Mouse (Mus musculus) midbrain, embryonic 14.5 days (tissue): Measurements from ENCODE around the gene Snupn. TPM values are rescaled to one million over a fixed set of nuclear protein-coding genes. Genes with fewer than 3 reads are reported as not detected.

Experiments
- ATAC-seq: fragments of 200-750 bp; cut with Nextera tagmentation; 2 replicates; pipeline ENCODE4 v1.8.0; 2017; ENCODE audit warnings: moderate number of reproducible peaks, moderate library complexity; ENCODE audit not compliant: low FRiP score, low TSS enrichment
- DNase-seq: peaks from one replicate; pipeline ENCODE4 v3.0.0-alpha.2; 2015
- H3K27ac ChIP-seq: fragments of 300-500 bp; sonication (generic); replicated peaks from 2 replicates; pipeline ENCODE4 v1.5.1; 2014; ENCODE audit warnings: mild to moderate bottlenecking, low read depth, low read length, moderate library complexity
- H3K27me3 ChIP-seq: fragments of 300-500 bp; sonication (generic); 2 replicates; pipeline ENCODE4 v1.6.1; 2014; ENCODE audit warnings: low read length, control low read depth, mixed read lengths; ENCODE audit not compliant: control insufficient read depth, insufficient read depth
- H3K36me3 ChIP-seq: fragments of 300-500 bp; sonication (generic); 2 replicates; pipeline ENCODE4 v1.6.1; 2014; ENCODE audit warnings: low read length, control low read depth; ENCODE audit not compliant: control insufficient read depth, insufficient read depth
- H3K4me1 ChIP-seq: fragments of 300-500 bp; sonication (generic); 2 replicates; pipeline ENCODE4 v1.6.1; 2014; ENCODE audit warnings: mild to moderate bottlenecking, antibody characterized with exemption, low read length, control low read depth; ENCODE audit not compliant: control insufficient read depth, insufficient read depth
- H3K4me2 ChIP-seq: fragments of 300-500 bp; sonication (generic); 2 replicates; pipeline ENCODE4 v1.6.1; 2014; ENCODE audit warnings: mild to moderate bottlenecking, low read length, moderate library complexity
- H3K4me3 ChIP-seq: fragments of 300-500 bp; sonication (generic); replicated peaks from 2 replicates; pipeline ENCODE4 v1.5.1; 2014; ENCODE audit warnings: low read depth, low read length
- H3K9ac ChIP-seq: fragments of 300-500 bp; sonication (generic); replicated peaks from 2 replicates; pipeline ENCODE4 v1.6.1; 2014; ENCODE audit warnings: mild to moderate bottlenecking, low read length, moderate library complexity
- H3K9me3 ChIP-seq: fragments of 300-500 bp; sonication (generic); 2 replicates; pipeline ENCODE4 v1.6.1; 2016; ENCODE audit warnings: low read length, control low read depth, mixed read lengths; ENCODE audit not compliant: control insufficient read depth
- WGBS: fragments of 180-500 bp; shearing (Covaris S2); extraction: QIAGEN DNeasy Blood & Tissue Kit; methylation state at CpG from one replicate; pipeline ENCODE4 v1.1.7; 2014; 5-methylcytosine and 5-hydroxymethylcytosine counted together
- polyA plus RNA-seq: library from polyadenylated mRNA; unstranded; fragments of >200 nt; fragmentation: Nextera tagmentation; extraction: Ambion mirVana; gene quantifications from 2 replicates; pipeline ENCODE4 v1.2.1, GENCODE M21; 2014

Gene Snupn
- polyA plus RNA-seq, 1 experiment from 2014 or later = 22.8 TPM

GRCm38 (mm10) chr9:56926387-56926786 lies 24.3 kb upstream of the Snupn start:
- no peaks in the 10 kb centered on the region; the same call in 1 of the 2 replicates for H3K27me3 ChIP-seq
- H3K4me2 ChIP-seq = peak overlapping the region; percentile 79
- 87% methylated on average over 10 of the region's 10 CpGs for WGBS
- no peak overlapping the region for H3K27ac ChIP-seq
- H3K9me3 ChIP-seq = no peaks in the 10 kb centered on the region
- no peak overlapping the region for H3K9ac ChIP-seq
- DNase-seq (no peak), ATAC-seq (no peak)
- no peak overlapping the region for H3K4me3 ChIP-seq
- no peaks in the 10 kb centered on the region for H3K36me3 ChIP-seq
- H3K4me1 ChIP-seq = peaks cover 27% of the 10 kb centered on the region

GRCm38 (mm10) chr9:56927191-56928012 lies 23.3 kb upstream of the Snupn start:
- Histone ChIP-seq H3K27me3 (no peaks in the 10 kb centered on the region; the same call in 1 of the 2 replicates), H3K9ac (peak overlapping the region; percentile 55), H3K36me3 (no peaks in the 10 kb centered on the region), H3K4me3 (peak overlapping the region; percentile 52), H3K9me3 (no peaks in the 10 kb centered on the region), H3K4me1 (peaks cover 27% of the 10 kb centered on the region), H3K27ac (peak overlapping the region; percentile 66; the same call in 1 of the 2 replicates), H3K4me2 (peak overlapping the region; percentile 79)
- under 1% methylated on average over 35 of the region's 35 CpGs for WGBS
- no peak for ATAC-seq
- DNase-seq = peak; percentile 55

DNA sequence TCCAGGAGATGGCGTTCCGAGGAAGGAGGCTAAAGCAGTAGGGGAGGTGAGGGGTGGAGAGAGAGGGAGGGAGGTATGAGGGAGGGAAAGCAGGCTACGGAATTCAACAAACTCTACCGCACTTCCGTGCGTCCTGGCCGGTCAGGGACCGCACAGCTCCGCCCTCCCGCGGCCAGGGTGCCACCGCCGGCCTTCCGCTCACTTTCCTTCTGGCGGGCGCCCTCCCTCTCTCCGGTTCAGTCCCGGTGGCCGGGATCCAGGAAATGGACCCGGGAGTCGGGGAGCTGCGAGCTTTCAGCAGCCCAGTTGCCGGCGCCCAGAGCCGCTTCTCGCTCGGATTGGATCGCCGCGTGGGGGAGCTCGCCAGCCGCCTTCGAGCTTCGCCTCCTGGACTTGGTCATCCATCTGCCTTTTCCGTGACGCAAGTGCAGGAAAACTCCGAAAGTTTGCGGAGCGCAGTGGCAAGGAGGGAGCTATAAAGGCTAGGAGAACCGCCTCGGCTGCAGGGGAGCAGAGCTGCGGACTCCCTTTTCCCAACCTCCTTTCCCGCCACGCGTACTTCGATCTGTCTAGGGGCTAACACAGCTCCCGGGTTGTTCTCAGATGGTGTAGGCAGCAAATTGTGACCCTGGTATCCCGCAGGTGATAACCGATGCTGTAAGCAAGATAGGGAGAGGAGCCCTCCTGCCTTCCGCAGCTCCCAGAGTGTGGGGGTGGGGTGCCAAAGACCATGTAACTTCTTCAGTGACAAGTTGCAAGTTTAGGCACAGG lies 22.5 kb upstream of the Snupn start, which contains the start of gene Snx33:
TSS of gene Snx33 (minus strand) at position 331 of the 771 bp plus-strand sequence.
- peaks cover 27% of the 10 kb centered on the region for H3K4me1 ChIP-seq
- WGBS = under 1% methylated on average over 50 of the region's 50 CpGs
- peak; percentile 91 for DNase-seq

DNA sequence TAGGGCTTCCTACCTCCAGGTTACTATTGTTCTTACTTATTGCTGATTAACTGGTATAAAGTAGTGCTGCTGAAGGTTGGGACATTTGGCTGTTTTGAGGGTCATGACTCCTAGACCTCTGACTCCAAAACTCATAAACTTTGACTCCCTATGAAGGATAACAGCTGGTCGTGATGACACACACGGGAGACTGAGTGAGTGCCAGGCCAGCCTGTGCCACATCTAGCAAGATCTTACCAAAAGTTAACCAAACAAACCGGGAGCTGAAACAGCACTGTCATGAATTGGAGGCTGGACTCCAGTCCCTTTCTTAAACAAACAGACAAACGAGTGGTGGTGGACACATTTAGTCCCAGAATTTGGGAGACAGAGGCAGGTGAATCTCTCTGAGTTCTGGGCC lies 21.2 kb upstream of the Snupn start:
- no peak overlapping the region for H3K9ac ChIP-seq
- H3K36me3 ChIP-seq = no peaks in the 10 kb centered on the region
- no peak for DNase-seq
- no peak for ATAC-seq
- 75% methylated on average over 4 of the region's 4 CpGs for WGBS
- H3K4me2 ChIP-seq = no peak overlapping the region
- H3K27me3 ChIP-seq = no peaks in the 10 kb centered on the region; the same call in 1 of the 2 replicates
- H3K4me1 ChIP-seq = peaks cover 20% of the 10 kb centered on the region
- H3K9me3 ChIP-seq = no peaks in the 10 kb centered on the region
- no peak overlapping the region for H3K27ac ChIP-seq
- H3K4me3 ChIP-seq = no peak overlapping the region

More for the DNA sequence above, 22.5 kb upstream of the Snupn start, which contains the start of gene Snx33:
- H3K27ac ChIP-seq = peak within 1 kb of the TSS; percentile 66
- H3K36me3 ChIP-seq = no peaks in the 10 kb centered on the region
- H3K27me3 ChIP-seq = no peaks in the 10 kb centered on the region; the same call in 1 of the 2 replicates
- H3K9ac ChIP-seq = peak within 1 kb of the TSS; percentile 55
- H3K4me2 ChIP-seq = peak within 1 kb of the TSS; percentile 79
- H3K4me3 ChIP-seq = peak within 1 kb of the TSS; percentile 52
- peak; percentile 83 for ATAC-seq
- H3K9me3 ChIP-seq = no peaks in the 10 kb centered on the region

GRCm38 (mm10) chr9:56930556-56930955 lies 20.1 kb upstream of the Snupn start:
- no peak overlapping the region for H3K4me3 ChIP-seq
- no peaks in the 10 kb centered on the region for H3K9me3 ChIP-seq
- no peaks in the 10 kb centered on the region for H3K36me3 ChIP-seq
- H3K27me3 ChIP-seq = no peaks in the 10 kb centered on the region; the same call in 1 of the 2 replicates
- H3K9ac ChIP-seq = no peak overlapping the region
- 82% methylated on average over 1 of the region's 1 CpGs for WGBS
- H3K27ac ChIP-seq = no peak overlapping the region
- ATAC-seq = no peak
- no peak overlapping the region for H3K4me2 ChIP-seq
- no peak for DNase-seq
- H3K4me1 ChIP-seq = peaks cover 10% of the 10 kb centered on the region; the same call in 1 of the 2 replicates

GRCm38 (mm10) chr9:56936861-56937222 lies 13.8 kb upstream of the Snupn start:
- Histone ChIP-seq H3K9me3 (no peaks in the 10 kb centered on the region), H3K4me1 (peaks cover 15% of the 10 kb centered on the region), H3K27me3 (no peaks in the 10 kb centered on the region), H3K9ac (0 out of 2 replicates have a peak overlapping the region, but pooled peaks have one; percentile 14), H3K4me3 (peak overlapping the region; percentile 78), H3K4me2 (peak overlapping the region; percentile 84), H3K27ac (no peak overlapping the region), H3K36me3 (no peaks in the 10 kb centered on the region)
- 0 out of 2 replicates have a peak, but pooled peaks have one; percentile 19 for ATAC-seq
- DNase-seq = no peak
- WGBS = 22% methylated on average over 6 of the region's 6 CpGs

- under 1% methylated on average over 73 of the region's 73 CpGs for WGBS
- Histone ChIP-seq H3K4me3 (peak within 1 kb of the TSS; percentile 78), H3K9ac (peak within 1 kb of the TSS; percentile 70), H3K36me3 (no peaks in the 10 kb centered on the region), H3K27ac (peak within 1 kb of the TSS; percentile 79), H3K9me3 (no peaks in the 10 kb centered on the region), H3K4me1 (peaks cover 15% of the 10 kb centered on the region), H3K27me3 (no peaks in the 10 kb centered on the region), H3K4me2 (peak within 1 kb of the TSS; percentile 84)
- peak; percentile 94 for ATAC-seq
- peak; percentile 98 for DNase-seq
These were observed 13.2 kb upstream of the Snupn start, which contains the start of gene Imp3 for GRCm38 (mm10) chr9:56937223-56938160. Imp3 (plus strand) TSS chr9:56937475.

- DNase-seq = peak; percentile 9
- Histone ChIP-seq H3K4me2 (peak overlapping the region; percentile 84), H3K27ac (no peak overlapping the region; the same call in 1 of the 2 replicates), H3K9ac (peak overlapping the region; percentile 70), H3K36me3 (no peaks in the 10 kb centered on the region), H3K27me3 (no peaks in the 10 kb centered on the region), H3K4me1 (peaks cover 15% of the 10 kb centered on the region), H3K9me3 (no peaks in the 10 kb centered on the region), H3K4me3 (peak overlapping the region; percentile 78)
- no peak for ATAC-seq
- 6% methylated on average over 7 of the region's 7 CpGs for WGBS
These were observed 12.3 kb upstream of the Snupn start for GRCm38 (mm10) chr9:56938374-56938773.
